Mouse (Mus musculus) layer of hippocampus, postnatal 10 days (tissue): ENCODE results near the gene Ak1. TPM values are rescaled to one million over a fixed set of nuclear protein-coding genes. Genes with fewer than 3 reads are reported as not detected.

Experiments used
- DNase-seq, 2 experiments: peaks; one replicate each; pipeline ENCODE4 v3.0.0; 2021; ENCODE audit warnings: low spot score in 2 of 2
- total RNA-seq, 2 experiments: library from RNA; stranded (reverse); gene quantifications; 2 replicates each; pipeline ENCODE4 v1.2.3; 2021

Gene Ak1
- total RNA-seq, 2 experiments from 2014 or later = 109 TPM

- no peak for DNase-seq
Observed at GRCm38 (mm10) chr2:32653764-32654163, 32.2 kb downstream of the Ak1 start.

- no peak for DNase-seq
Observed at GRCm38 (mm10) chr2:32654743-32655393, 33.3 kb downstream of the Ak1 start.

GRCm38 (mm10) chr2:32655394-32655744 lies 33.8 kb downstream of the Ak1 start:
- no peak for DNase-seq

GRCm38 (mm10) chr2:32655826-32656225 lies 34.3 kb downstream of the Ak1 start:
- no peak for DNase-seq

GRCm38 (mm10) chr2:32658873-32659272 lies 37.3 kb downstream of the Ak1 start:
- DNase-seq = no peak

- no peak for DNase-seq
Observed at GRCm38 (mm10) chr2:32661509-32662107, 40.0 kb downstream of the Ak1 start.

GRCm38 (mm10) chr2:32662291-32662690 lies 40.7 kb downstream of the Ak1 start:
- DNase-seq = no peak

- DNase-seq = no peak
Observed at GRCm38 (mm10) chr2:32665345-32665744, 43.8 kb downstream of the Ak1 start.

GRCm38 (mm10) chr2:32665853-32666252 lies 44.3 kb downstream of the Ak1 start:
- no peak for DNase-seq

GRCm38 (mm10) chr2:32667775-32668174 lies 46.2 kb downstream of the Ak1 start:
- DNase-seq = no peak

GRCm38 (mm10) chr2:32668176-32668575 lies 46.6 kb downstream of the Ak1 start:
- DNase-seq = no peak

GRCm38 (mm10) chr2:32669876-32670275 lies 48.3 kb downstream of the Ak1 start:
- no peak for DNase-seq

GRCm38 (mm10) chr2:32671147-32671546 lies 49.6 kb downstream of the Ak1 start:
- DNase-seq = no peak

- no peak for DNase-seq
Observed at GRCm38 (mm10) chr2:32671907-32672595, 50.5 kb downstream of the Ak1 start.

GRCm38 (mm10) chr2:32673176-32673917 lies 51.8 kb downstream of the Ak1 start:
- no peak for DNase-seq

GRCm38 (mm10) chr2:32676821-32677220 lies 55.3 kb downstream of the Ak1 start:
- DNase-seq = no peak

GRCm38 (mm10) chr2:32677683-32678082 lies 56.1 kb downstream of the Ak1 start:
- no peak for DNase-seq

- DNase-seq = no peak
Observed at GRCm38 (mm10) chr2:32680051-32680451, 58.5 kb downstream of the Ak1 start.

GRCm38 (mm10) chr2:32680961-32681650 lies 59.5 kb downstream of the Ak1 start:
- DNase-seq = no peak

- DNase-seq = no peak
Observed at GRCm38 (mm10) chr2:32681754-32682153, 60.2 kb downstream of the Ak1 start.

- no peak for DNase-seq
Observed at GRCm38 (mm10) chr2:32682721-32683417, 61.3 kb downstream of the Ak1 start.
